Mouse (Mus musculus) lung, postnatal 0 days (tissue): ENCODE measurements around the gene Tnfrsf21.

Experiments used
- CTCF ChIP-seq: IDR thresholded peaks from 2 replicates; pipeline ENCODE4 v1.5.1; 2016; ENCODE audit warnings: antibody characterized with exemption, mild to moderate bottlenecking
- EP300 ChIP-seq: IDR thresholded peaks from 2 replicates; pipeline ENCODE4 v1.6.1; 2016; ENCODE audit warnings: antibody characterized with exemption, mild to moderate bottlenecking, control low read depth

DNA sequence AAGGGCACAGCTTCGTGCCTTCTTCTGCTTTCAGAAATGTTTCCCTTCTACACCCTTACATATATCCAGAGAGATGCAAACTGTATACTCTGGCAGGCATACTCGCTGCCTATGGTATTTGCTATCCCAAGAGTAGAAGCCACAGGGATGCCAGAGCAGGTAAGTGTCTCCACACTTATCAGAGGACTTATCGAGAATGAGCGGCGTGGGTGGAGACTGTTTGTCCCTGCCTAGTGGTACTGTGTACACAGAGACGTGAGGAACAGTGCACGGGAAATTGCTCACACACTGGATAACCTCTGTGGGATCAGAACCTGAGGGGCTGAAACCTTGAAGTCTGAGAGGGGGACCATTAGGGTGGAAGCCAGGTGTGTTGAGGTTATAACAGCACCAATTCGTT, 59.6 kb downstream of the Tnfrsf21 start:
- no peak for TF ChIP-seq CTCF
- TF ChIP-seq EP300 = no peak
